Mouse (Mus musculus): Measurements from ENCODE around the gene Gdf15.

Gene Gdf15

GRCm38 (mm10) chr8:70657214-70657613 lies 25.0 kb upstream of the Gdf15 start:
- DNase-seq (ENCODE audit: low read depth, low spot score): no peak

GRCm38 (mm10) chr8:70656193-70656790 lies 24.0 kb upstream of the Gdf15 start:
- DNase-seq (ENCODE audit: low read depth, low spot score): no peak

- no peak for DNase-seq (ENCODE audit: low read depth, low spot score)
Measured at GRCm38 (mm10) chr8:70655469-70655868, 23.2 kb upstream of the Gdf15 start.

DNA sequence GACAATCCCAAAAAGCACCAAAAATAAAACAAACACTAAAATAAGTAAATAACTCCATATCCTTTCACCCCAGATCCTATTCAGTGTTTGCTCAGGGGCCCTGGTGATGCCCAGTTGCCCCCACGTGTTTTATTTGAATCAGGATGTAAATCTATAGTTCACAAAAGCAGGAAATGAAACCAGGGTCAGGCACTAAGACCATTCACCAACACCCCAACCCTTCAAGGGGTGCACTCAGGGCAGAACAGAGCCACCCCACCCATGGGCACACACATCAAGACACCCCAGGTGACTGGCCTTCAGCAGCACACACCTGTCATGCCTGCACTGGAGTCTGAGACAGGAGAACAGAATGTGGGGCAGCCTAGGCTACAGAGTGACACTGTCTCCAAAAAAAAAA lies 21.9 kb upstream of the Gdf15 start:
- no peak for DNase-seq (ENCODE audit: low read depth, low spot score)

DNA sequence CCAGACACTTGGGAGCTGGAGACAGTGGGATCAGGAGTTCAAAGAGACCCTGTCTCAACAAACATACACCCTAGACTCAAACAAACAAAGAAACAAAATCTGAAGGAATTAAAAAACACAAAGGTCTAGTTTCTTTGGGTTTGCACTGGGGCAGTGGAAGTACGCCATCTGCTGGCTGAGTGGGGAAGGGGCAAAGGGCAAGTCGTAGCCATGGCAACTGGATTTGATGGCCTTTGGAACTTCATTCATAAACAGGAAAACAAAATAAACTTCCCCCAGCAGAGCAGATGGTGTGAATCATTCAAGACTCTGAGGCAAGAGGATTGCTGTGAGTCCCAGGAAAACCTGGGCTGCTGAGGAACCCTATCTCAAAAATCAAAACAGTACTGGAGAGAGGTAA lies 21.0 kb upstream of the Gdf15 start:
- DNase-seq (ENCODE audit: low read depth, low spot score): peak; percentile 72

DNA sequence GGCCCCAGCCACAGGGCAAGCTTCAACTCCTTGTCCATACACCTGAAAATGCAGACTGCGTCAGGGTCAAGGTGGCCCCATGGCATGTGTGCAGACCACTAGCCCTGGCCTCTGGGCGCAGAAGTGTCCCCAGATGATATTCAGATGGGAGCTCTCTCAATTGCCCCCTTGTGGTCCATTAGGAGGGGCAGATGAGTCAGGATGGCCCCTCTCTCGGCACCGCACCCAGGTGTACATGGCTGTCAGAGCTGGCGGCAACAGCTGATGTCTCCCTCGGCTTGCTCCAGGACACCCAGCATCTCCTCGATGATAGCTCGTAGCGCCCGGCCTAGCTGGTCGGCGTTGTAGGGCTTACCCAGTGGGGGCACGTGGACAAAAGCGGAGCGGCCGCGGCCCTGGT lies 18.1 kb upstream of the Gdf15 start:
- DNase-seq (ENCODE audit: low read depth, low spot score): no peak

DNA sequence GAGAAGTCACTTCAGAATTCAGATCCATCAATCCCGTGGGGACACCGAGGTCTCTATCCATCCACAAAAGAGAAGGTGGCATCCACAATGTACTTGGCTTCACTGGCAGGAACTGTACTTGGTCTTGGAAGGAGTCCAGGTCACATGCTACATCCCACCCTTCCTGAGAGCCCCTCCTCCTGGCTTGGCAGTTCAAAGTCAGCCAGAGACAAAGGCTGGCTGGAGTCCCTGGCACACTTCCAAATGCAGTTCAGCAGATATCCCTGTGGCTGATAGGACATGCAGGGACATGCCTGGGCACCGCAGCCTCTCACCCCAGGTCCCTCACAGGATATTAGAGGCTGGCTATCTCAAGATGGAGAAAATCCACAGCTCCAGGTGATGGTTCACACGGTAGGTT lies 17.1 kb upstream of the Gdf15 start:
- peak; percentile 98 for DNase-seq (ENCODE audit: low read depth, low spot score)

DNA sequence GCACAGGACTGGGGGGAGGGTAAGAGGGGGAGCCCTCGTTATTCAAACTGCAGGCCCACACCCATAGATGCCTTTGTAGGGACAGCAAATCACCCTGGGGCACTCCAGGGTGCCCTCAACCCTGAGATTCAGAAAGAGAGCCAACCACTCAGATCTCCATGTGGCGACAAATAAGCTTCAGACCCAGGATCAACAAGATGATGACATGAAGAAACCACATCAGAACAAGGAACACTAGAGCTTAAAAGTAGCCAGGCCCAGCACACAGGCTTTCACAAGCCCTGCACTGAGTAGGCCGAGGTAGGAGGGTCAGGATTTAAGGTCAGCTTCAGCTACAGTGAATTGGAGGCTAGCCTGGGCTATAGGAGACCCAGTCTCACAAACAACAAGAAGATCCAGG lies 16.7 kb upstream of the Gdf15 start:
- DNase-seq (ENCODE audit: low read depth, low spot score): peak; percentile 73

- no peak for DNase-seq (ENCODE audit: low read depth, low spot score)
Measured at GRCm38 (mm10) chr8:70648164-70648442, 15.8 kb upstream of the Gdf15 start.

DNA sequence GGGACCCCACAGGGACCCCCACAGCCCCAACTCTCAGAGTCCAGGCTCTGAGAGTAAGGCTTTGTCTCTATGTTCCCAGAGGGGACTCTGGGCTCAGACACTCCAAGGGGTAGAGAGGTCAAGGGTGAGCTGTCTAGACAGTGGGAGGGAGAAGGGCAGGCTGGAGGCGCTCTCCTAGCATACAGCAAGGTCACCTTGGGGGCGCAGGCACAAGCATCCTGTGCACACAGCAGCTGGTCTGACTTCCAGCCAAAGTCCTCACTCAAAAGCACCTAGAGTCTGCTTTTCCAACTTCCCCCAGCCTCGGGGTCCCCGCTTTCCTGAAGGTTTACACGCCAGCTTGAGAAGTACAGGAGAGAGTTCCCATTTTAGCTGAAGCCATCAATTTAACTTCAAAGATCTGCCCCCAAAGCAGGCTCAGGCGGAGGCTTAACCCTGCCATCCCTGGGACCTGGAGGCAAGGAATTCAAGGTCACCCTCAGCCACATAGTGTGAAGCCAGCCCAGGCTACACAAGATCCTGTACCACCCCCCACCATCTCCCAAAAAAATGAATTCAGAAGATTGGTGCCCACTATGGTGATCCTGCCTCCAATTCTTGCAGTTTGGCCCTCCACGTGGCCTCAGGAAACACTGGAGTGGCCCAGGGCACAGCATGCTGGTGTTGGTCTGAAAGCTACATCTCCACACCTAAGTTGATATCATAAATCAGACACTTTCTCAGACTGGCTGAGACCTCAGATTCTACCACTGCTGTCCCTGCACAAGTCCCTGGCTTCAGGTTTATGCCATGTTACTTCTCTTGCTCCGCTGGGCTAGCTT lies 15.3 kb upstream of the Gdf15 start:
- DNase-seq (ENCODE audit: low read depth, low spot score): peak; percentile 99

DNA sequence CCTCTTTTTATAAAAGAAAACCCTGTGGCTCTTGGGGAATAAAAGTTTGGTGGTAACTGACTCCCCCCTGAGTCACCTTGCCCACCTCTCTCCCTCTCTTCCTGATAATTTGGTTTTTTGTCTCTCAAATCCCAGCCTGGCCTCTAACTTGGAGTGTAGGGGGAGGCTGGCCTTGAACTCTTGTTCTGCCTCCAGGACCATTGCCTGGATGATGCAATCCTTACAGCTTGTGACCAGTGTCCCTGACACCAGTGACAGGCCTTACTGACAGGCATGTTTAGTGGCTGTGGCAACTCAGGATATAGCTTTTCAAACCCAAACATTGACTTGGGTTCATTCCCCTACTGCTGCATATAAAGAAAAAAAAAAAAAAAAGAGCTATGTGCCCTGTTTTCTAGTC lies 14.5 kb upstream of the Gdf15 start:
- DNase-seq (ENCODE audit: low read depth, low spot score): peak; percentile 84

DNA sequence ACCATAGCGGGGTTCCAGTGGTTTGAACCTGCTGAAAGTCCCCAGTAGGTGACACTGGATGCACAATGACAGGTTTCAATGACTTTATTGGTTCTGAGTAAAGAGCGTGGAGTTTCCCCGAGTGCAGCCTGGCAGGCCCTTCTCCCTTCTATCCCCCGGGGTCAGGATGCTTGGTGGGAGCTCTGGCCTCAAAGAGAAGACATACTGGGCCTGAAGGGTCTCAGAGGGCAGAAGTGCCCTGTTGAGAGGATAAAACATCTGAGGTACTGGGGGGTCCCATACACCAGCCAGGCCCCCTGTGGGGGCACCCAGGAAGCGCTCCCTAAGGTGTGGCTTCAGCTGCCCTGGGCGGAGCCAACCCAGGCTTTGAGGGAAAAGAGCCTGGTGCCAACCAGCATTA lies 14.1 kb upstream of the Gdf15 start:
- no peak for DNase-seq (ENCODE audit: low read depth, low spot score)

DNA sequence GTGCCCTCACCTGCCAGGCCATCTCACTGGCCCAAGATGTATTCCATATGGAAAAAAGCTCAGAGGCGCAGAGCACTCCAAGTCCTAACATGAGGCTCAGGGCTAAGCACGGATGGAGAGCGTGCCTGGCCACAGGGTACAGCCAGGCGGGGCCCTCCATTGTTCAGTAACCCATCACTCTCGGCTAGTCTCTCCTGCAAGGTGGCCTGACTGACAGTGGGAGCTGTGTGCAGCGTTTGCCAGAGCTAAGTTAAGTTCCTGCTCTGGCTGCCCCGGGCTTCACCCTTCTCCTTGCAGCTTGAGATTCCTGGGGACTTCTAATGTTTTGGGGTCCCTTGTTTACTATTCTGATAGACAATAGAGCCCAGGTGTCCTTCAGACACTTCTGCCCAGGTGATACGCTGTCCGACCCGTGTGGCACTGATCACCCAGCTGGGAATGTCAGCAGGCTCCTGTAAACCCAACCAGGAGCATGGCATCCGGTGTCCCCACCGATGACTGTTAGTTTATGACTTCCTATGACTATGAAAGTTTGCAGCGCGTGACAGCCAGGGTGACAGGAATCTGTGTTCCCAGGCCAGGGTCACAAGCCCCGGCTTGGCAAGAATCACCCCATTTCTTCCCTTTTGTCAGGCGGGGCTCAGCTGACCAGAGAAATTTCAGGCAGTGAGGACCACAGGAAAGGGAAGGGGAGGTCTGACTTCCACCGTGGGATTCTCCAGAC lies 13.4 kb upstream of the Gdf15 start:
- no peak for DNase-seq (ENCODE audit: low read depth, low spot score)

- peak; percentile 95 for DNase-seq (ENCODE audit: low read depth, low spot score)
Measured at GRCm38 (mm10) chr8:70644065-70644464, 11.8 kb upstream of the Gdf15 start.

DNA sequence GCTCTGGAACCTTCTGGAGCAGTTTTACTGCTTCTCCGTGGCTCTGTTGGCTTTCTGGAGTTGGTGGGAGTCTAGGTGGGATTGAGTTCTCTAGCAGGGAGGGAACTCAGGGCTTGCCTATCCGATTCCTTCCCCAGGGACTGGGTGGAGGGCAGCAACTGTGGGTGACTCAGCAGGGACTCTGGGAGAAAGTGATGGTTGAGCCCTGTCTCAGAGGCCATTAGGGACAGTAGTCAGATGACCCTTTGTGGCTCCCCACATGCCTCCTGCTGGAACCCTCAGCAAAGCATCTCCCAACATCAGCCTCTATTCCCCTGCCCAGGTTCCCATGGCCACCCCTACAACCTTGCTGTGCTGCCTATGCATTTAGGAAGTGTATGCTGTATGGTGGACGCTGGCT lies 10.8 kb upstream of the Gdf15 start:
- no peak for DNase-seq (ENCODE audit: low read depth, low spot score)

- DNase-seq (ENCODE audit: low read depth, low spot score): peak; percentile 82
Measured at GRCm38 (mm10) chr8:70638752-70639151, 6.5 kb upstream of the Gdf15 start.

DNA sequence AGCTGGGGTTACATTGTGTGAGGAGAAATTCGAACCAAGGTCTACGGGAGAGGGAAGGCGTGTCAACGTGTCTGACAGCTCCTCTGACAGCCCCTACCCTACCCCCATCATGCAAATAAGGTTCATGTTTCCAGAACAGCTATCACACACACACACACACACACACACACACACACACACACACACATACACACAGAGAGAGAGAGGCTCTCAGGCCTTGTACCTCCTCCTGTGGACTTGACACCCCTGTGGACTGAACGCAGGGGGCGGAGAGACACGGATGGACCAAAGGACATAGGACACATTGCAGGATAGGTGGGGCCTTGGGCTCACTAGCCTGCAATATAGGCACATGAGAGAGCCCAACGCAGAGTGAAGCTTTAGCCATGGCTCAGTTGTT lies 4.6 kb upstream of the Gdf15 start:
- no peak for DNase-seq (ENCODE audit: low read depth, low spot score)

- DNase-seq (ENCODE audit: low read depth, low spot score): no peak
Measured at GRCm38 (mm10) chr8:70635527-70635926, 3.3 kb upstream of the Gdf15 start.

DNA sequence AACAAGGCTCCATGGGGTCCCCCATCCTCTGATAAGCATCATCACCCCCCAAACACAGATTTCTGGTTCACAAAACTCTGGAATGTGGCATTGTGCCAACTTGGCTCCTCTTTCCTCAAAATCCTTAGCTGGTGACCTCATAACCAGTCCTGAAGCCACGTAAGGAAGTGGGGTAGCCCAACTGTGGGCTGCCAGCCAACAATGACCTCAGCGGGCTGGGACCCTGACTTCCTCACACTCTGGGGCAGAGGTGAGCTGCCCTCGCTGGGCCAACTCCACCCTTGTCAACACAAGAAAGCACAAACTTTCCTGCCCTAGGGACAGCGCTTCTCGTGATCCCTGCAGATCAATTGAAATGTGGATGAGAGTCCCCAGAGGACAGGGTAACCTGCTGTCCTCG lies 1.8 kb upstream of the Gdf15 start:
- no peak for DNase-seq (ENCODE audit: low read depth, low spot score)

GRCm38 (mm10) chr8:70631436-70631835 lies 820 bp downstream of the Gdf15 start:
- peak; percentile 54 for DNase-seq (ENCODE audit: low read depth, low spot score)

GRCm38 (mm10) chr8:70630532-70631381 lies 1.5 kb downstream of the Gdf15 start:
- peak; percentile 98 for DNase-seq (ENCODE audit: low read depth, low spot score)

Measured in ES-CJ7 (cell line).